Mouse (Mus musculus) stomach, postnatal 0 days (tissue): ENCODE results near the gene Disp2.

Experiments used
- CTCF ChIP-seq: IDR thresholded peaks from 2 replicates; pipeline ENCODE4 v1.5.1; 2016; ENCODE audit warnings: antibody characterized with exemption, low read depth, mild to moderate bottlenecking, moderate library complexity
- EP300 ChIP-seq: optimal IDR thresholded peaks from 2 replicates; pipeline ENCODE3; 2016; ENCODE audit warnings: antibody characterized with exemption

DNA sequence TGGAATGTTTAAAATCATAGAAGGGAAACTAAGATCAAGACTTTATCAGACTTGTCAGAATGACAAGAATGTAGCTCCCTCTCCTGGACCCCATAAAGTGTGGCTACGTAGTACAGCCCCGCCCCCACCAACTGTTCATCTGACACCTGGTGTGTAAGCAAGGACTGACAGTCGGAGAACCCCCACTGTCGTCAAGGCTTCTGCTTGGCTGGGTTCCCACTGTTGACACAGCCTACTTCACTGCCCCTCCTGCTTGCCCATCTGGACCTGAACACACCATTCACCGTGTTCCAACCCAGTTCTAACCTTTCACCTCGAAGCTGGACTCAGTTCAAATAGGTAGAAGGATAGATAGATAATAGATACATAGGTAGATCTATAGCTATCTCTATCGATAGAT is 66.7 kb downstream of the Disp2 start:
- TF ChIP-seq CTCF, result no peak
- no peak for TF ChIP-seq EP300
